Mouse (Mus musculus) neural tube, postnatal 0 days (tissue): Measurements from ENCODE around the gene Olfr1411. TPM values are rescaled to one million over a fixed set of nuclear protein-coding genes. Genes with fewer than 3 reads are reported as not detected.

Source experiments
- polyA plus RNA-seq: library from polyadenylated mRNA; unstranded; fragments of >200 nt; fragmentation: Nextera tagmentation; extraction: Ambion mirVana; gene quantifications from 2 replicates; pipeline ENCODE4 v1.2.1, GENCODE M21; 2015

Gene Olfr1411
- not detected in 2 replicates for polyA plus RNA-seq

DNA sequence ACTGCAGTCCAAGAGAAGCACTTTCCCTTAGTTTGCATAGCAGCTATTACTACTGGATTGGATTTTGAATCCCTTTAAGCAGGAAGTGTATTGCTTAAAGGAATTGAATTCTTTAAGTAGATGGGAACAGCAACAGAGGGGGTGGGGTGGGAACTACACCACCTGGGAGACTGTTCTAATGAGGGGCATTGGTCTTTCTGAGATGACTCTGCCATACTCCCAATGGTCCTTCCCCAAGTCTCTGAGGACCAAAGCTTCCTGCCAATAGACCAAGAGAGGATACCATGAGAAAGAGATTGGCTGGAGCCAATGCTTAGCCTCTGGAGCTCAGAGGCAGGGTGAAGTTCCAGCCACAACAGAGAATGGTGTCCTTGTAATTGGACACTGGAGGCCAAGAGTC, at the start of gene Olfr1411:
Olfr1411 (plus strand) TSS at position 301 of the 400 bp plus-strand sequence.

DNA sequence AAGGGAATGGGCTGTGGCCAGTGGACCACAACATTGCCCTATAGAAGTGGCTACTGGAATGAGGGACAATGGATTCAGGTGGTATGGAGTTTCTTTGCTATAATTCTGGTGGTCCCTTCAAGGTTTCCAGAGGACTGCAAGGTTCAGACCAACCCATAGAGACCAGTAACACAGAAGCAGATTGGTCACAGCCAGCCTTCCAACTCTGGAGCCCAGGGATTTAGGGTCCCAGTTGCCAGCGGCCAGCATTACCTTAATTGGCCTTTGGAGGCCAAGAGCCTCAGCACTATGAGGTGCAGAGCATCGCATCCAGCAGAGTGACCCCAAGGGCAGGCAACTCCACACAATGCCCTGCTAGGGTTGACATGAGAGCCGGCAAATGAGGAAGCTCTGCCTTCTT, 23.2 kb upstream of the Olfr1411 start, which contains the start of gene Olfr1413:
Olfr1413 (plus strand) TSS at position 301 of the 400 bp plus-strand sequence.

DNA sequence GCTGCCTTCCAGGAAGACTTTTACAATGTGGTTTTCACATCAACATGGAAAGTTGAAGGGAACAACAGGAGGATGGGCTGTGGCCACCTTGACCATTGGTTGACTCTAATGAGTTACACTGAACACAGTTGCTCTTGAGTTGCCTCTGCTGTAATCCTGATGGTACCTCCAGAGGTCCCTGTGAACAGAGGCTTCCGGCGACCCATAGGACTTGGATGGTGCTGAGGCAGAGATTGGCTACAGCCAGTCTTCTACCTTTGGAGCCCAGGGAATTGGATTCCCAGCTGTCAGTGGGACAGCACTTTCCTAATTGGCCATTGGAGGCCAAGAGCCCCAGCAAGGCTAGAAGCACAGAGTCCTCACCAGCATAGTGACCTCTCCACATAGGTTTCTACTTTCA, 8.7 kb upstream of the Olfr1411 start, which contains the start of gene Olfr1412:
Olfr1412 (plus strand) TSS at position 301 of the 400 bp plus-strand sequence.

DNA sequence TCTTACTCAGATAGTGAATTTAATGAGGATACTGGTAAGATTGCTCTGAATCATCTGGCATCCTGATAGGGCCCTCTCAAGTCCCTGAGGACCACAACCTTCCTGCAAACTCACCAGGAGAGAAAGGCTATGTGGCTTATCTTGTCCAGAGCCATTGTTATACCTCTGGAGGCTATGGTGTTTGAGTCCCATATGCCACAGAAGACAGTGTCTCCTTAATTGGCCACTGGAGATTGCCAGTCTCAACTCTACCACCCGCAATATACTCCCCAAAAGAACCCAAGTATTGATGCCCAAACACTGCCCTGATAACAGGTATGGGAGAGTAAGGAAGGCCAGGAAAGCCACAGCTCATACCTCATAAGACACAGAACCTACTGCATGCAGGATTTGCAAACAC, 11.3 kb downstream of the Olfr1411 start, which contains the start of gene Olfr1410:
Olfr1410 (plus strand) TSS at position 301 of the 400 bp plus-strand sequence.

DNA sequence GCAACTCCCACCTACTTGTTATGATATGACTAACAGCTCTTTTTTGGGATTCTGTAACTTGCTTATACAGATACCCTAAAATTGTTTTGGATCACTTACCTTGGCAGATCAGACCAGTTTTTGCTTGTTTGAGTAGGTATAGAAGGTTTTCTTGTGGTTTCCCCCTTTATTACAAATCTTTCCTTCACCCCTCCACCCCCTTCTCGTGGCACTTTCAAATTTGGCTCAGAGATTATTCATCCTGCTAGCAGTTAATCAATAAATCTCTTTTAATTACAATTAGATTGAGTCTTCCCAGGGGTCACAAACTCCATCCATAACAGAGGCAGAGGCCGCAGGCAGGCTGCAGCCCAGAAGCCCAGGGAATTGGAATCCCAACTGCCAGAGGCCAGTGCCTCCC, 23.3 kb downstream of the Olfr1411 start, which contains the start of gene Olfr12:
Olfr12 (plus strand) TSS at position 301 of the 400 bp plus-strand sequence.

DNA sequence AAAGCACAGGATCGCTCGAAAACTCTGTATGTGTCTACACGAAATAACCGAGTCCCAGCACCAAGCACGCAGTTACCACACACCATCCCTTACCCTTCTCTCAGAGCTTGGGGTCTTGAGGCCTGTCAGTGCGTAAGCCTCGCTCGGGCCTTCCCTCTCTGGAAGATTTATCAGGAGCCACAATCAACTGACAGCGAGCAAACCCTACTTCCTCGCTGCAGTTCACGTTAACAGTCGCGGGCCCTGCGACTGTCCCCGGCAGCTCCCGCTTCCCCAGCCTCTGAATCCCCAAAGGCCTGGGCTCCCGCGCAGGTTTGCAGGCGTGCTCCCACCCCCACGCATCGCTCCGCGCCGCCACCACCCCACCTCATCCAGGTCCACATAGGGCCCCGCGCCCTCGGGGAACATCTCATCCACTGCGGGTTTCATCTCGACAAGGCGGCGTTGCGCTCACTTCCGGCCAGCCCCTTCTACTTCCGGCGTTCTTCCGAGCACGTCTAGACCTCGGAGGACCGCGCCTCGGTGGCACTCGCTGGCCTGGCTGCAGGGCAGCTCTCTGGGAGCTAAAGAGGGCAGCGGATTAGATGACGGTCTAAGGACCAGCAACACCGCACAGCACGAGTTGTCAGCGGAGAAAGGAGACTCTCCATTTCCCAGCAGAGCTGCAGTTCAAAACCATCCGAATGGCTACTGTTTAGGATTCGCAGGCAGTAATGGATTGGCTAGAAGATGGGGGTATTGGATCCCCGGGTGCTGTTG, 47.5 kb downstream of the Olfr1411 start, which contains the start of gene Cops9:
Cops9 (minus strand) TSS at position 472 of the 759 bp plus-strand sequence.

Other genes starting within 250 kb of the Olfr1411 start
- gene Ndufa10, start 120.6 kb upstream of the Olfr1411 start, polyA plus RNA-seq: 386 and 399 TPM in 2 replicates
- gene Olfr1416, start 109.3 kb upstream of the Olfr1411 start, polyA plus RNA-seq: not detected in 2 replicates
- gene Olfr1415, start 98.3 kb upstream of the Olfr1411 start, polyA plus RNA-seq: not detected in 2 replicates
- gene Olfr1414, start 75.8 kb upstream of the Olfr1411 start, polyA plus RNA-seq: not detected in 2 replicates
- not detected in 2 replicates for gene Olfr1413, start 23.1 kb upstream of the Olfr1411 start, polyA plus RNA-seq
- not detected in 2 replicates for gene Olfr1412, start 8.6 kb upstream of the Olfr1411 start, polyA plus RNA-seq
- gene Olfr1410, start 11.4 kb downstream of the Olfr1411 start, polyA plus RNA-seq: not detected in 2 replicates
- gene Olfr12, start 23.4 kb downstream of the Olfr1411 start, polyA plus RNA-seq: not detected in 2 replicates
- 711 and 736 TPM in 2 replicates for gene Cops9, start 47.6 kb downstream of the Olfr1411 start, polyA plus RNA-seq
- 0.68 and 0.70 TPM in 2 replicates for gene Otos, start 54.4 kb downstream of the Olfr1411 start, polyA plus RNA-seq
- gene Gpc1, start 237.2 kb downstream of the Olfr1411 start, polyA plus RNA-seq: 54.3 and 63.1 TPM in 2 replicates